Mouse (Mus musculus) embryonic facial prominence, embryonic 15.5 days (tissue): ENCODE measurements at regions not wholly inside any gene's neighbourhood (a gene's known extent, or its start where the extent isn't known, plus 50 kb on each side); places are given as distances from the start of the nearest gene placed in this dataset.

ENCODE experiments used
- ATAC-seq: fragments of 200-750 bp; cut with Nextera tagmentation; 2 replicates; pipeline ENCODE4 v1.8.0; 2017; ENCODE audit warnings: low read depth, moderate TSS enrichment; ENCODE audit not compliant: insufficient number of reproducible peaks, low FRiP score, low TSS enrichment
- H3K27ac ChIP-seq: fragments of 300-500 bp; sonication (generic); replicated peaks from 2 replicates; pipeline ENCODE4 v1.5.1; 2015; ENCODE audit warnings: mild to moderate bottlenecking, inconsistent platforms
- H3K27me3 ChIP-seq: fragments of 300-500 bp; sonication (generic); 2 replicates; pipeline ENCODE4 v1.6.1; 2015; ENCODE audit warnings: inconsistent platforms
- H3K36me3 ChIP-seq: fragments of 300-500 bp; sonication (generic); 2 replicates; pipeline ENCODE4 v1.6.1; 2015; ENCODE audit warnings: mild to moderate bottlenecking, inconsistent platforms
- H3K4me1 ChIP-seq: fragments of 300-500 bp; sonication (generic); 2 replicates; pipeline ENCODE4 v1.6.1; 2015; ENCODE audit warnings: inconsistent platforms
- H3K4me2 ChIP-seq: fragments of 300-500 bp; sonication (generic); replicated peaks from 2 replicates; pipeline ENCODE4 v1.6.1; 2015; ENCODE audit warnings: mild to moderate bottlenecking, inconsistent platforms
- H3K4me3 ChIP-seq: fragments of 300-500 bp; sonication (generic); replicated peaks from 2 replicates; pipeline ENCODE4 v1.5.1; 2015; ENCODE audit warnings: mild to moderate bottlenecking, inconsistent platforms
- H3K9ac ChIP-seq: fragments of 300-500 bp; sonication (generic); 2 replicates; pipeline ENCODE4 v1.6.1; 2015; ENCODE audit warnings: inconsistent platforms
- H3K9me3 ChIP-seq: fragments of 300-500 bp; sonication (generic); replicated peaks from 2 replicates; pipeline ENCODE4 v1.6.1; 2016; ENCODE audit warnings: inconsistent platforms
- WGBS: fragments of 180-500 bp; shearing (Covaris S2); methylation state at CpG from one replicate; pipeline ENCODE4 v1.1.7; 2015; 5-methylcytosine and 5-hydroxymethylcytosine counted together

DNA sequence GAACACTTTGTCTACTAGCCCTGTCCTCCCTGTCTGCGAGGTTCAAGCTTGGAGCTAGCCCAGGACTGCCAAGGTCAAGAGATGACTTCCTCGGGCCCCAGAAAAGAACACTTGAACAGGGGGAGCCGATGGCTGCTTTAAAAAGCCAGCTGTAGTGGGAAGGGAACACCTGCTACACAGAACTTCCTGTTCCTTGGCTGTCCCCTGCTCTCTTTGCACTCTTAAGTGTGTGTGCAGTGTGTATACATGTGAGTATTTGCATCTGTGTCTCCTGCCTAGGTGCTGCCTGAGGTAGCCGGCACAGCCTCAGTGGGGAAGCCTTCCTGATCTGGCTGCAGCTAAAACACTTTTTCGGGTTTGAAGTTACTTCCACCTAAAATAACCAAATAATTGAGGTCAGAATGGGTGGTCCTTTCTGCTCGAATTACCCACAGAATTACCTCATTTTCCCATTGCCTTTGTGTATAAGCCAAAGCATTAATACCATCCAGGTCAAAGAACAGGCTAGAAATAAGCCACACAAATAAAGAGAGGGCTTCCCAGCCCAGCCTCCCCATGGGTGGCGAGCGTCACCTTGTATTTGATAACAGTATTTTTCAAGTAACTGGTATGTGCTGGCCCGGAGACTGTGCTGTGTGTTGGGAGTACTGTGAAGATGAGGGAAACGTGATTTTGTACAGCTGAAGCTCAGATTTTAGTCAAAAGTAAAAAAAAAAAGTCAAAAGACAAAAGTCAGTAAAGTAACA lies 84.2 kb upstream of the Lclat1 start:
- Histone ChIP-seq H3K27me3 (no peaks in the 10 kb centered on the region), H3K9me3 (no peaks in the 10 kb centered on the region), H3K4me2 (no peak overlapping the region), H3K4me3 (no peak overlapping the region), H3K27ac (no peak overlapping the region), H3K9ac (no peak overlapping the region), H3K4me1 (peaks cover 6% of the 10 kb centered on the region), H3K36me3 (no peaks in the 10 kb centered on the region)
- 53% methylated on average over 10 of the region's 10 CpGs for WGBS
- no peak for ATAC-seq

DNA sequence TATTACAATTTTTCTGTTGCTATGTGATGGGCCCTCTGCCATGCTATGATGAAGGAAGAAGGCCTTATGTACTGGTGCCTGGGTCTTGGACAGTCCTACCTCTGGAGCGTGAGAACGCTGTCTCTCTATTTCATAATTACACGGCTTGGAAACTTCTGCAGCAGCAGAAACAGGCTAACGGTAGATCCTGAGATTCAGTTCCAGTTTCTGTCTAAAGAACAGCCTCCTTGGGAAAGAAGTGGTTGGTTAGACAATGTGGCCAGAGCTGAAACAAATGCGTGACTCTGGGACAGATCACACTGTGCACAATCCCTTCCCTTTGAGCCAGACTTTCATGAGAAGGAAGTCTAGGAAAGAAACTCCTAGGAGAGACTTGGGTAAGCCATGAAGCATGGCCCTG lies 80.7 kb upstream of the Lclat1 start:
- Histone ChIP-seq H3K9ac (no peak overlapping the region), H3K4me1 (peaks cover 6% of the 10 kb centered on the region), H3K27me3 (no peaks in the 10 kb centered on the region), H3K4me2 (no peak overlapping the region), H3K4me3 (no peak overlapping the region), H3K36me3 (no peaks in the 10 kb centered on the region), H3K27ac (no peak overlapping the region), H3K9me3 (no peaks in the 10 kb centered on the region)
- no peak for ATAC-seq
- 89% methylated on average over 5 of the region's 5 CpGs for WGBS

DNA sequence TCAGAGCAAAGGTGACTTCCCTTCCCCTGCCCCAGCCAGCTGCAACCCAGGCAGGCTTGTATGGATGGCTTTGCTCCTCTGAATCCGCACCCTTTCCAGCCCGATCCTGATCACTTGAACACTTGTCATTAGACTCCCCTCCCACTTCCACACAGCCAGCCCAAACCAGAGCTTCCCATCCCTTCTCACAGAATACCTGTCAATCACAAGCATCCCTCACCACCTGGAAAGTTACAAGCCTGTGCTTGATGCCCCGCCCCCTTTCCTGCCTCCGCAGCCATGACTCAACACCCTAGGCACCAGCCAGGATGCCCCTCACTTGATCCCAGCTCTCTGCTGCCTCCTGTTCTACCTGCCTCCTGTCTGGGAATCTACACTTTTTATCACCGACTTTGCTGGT lies 76.0 kb upstream of the Lclat1 start:
- 47% methylated on average over 5 of the region's 5 CpGs for WGBS
- ATAC-seq = no peak
- H3K9me3 ChIP-seq = no peaks in the 10 kb centered on the region
- no peak overlapping the region for H3K9ac ChIP-seq
- no peak overlapping the region for H3K4me2 ChIP-seq
- H3K27me3 ChIP-seq = no peaks in the 10 kb centered on the region
- no peak overlapping the region for H3K4me3 ChIP-seq
- H3K36me3 ChIP-seq = no peaks in the 10 kb centered on the region
- H3K4me1 ChIP-seq = peaks cover 23% of the 10 kb centered on the region
- H3K27ac ChIP-seq = no peak overlapping the region

DNA sequence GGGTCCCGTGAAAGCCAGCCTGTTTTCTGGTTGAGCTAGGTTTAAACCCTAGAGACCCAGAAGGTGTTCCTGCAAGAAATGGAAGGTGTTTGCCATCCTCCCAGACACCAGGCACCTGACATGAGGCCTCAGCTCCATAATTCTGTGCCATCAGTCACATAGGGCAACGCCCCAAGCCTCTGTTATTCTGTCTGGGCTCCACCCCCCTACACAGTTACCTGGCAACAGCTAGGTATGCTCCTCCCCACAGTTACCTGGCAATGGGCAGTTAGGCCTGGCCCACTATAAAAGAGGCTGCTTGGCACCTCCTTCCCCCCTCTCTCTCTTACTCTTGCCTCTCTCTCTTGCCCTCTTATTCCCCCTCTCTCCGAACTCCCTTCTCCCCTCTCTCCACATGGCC lies 75.5 kb upstream of the Lclat1 start:
- WGBS = 77% methylated on average over 3 of the region's 3 CpGs
- no peak for ATAC-seq
- H3K27ac ChIP-seq = no peak overlapping the region
- no peaks in the 10 kb centered on the region for H3K36me3 ChIP-seq
- H3K4me1 ChIP-seq = peaks cover 28% of the 10 kb centered on the region
- H3K27me3 ChIP-seq = no peaks in the 10 kb centered on the region
- H3K9ac ChIP-seq = no peak overlapping the region
- no peak overlapping the region for H3K4me2 ChIP-seq
- H3K9me3 ChIP-seq = no peaks in the 10 kb centered on the region
- H3K4me3 ChIP-seq = no peak overlapping the region

DNA sequence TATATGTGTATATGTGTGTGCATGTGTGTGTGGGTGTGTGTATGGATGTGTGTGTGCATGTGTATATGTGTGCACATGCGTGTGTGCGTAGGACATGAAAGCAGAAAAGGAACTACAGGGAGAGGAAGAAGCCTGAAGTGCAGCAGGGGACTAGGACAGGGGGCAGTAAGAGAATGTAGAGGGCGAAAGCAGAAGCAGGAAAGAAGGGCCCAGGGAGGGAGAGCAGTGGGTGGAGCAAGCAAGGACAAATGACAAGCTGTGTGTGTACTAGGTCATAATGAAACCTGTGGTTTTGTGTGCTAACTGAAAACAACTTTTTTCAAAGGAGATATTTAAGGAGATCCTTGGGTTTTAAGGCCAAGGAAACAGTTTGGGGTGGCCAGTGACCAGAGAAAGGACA lies 73.4 kb upstream of the Lclat1 start:
- Histone ChIP-seq H3K4me3 (no peak overlapping the region), H3K4me1 (peaks cover 29% of the 10 kb centered on the region), H3K36me3 (no peaks in the 10 kb centered on the region), H3K27ac (no peak overlapping the region), H3K9me3 (no peaks in the 10 kb centered on the region), H3K27me3 (no peaks in the 10 kb centered on the region), H3K4me2 (no peak overlapping the region), H3K9ac (no peak overlapping the region)
- ATAC-seq = no peak
- 88% methylated on average over 3 of the region's 3 CpGs for WGBS

DNA sequence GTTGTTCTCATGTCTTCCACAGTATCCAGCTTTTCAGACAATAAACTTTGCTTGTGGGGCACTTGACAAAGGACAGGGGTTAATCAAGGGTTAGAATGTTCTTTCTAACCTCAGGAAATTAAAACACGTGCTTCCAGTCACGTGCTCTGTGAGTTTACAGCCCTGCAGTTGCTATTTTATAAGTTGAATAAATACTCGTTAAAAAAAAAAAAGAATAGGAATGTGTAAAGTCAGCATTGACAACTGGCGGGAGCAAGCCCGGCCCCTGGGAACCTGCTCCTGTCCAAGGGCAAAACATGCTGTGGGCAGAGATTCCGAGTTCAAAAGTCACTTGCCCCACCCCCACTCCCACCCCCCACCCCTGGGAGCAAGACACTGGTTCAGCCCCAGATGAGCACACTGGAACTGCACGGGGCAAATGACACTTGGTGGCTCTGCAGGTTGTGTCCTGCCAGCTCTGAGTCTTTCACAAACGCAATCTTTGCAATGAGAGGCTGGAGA lies 72.8 kb upstream of the Lclat1 start:
- peaks cover 29% of the 10 kb centered on the region for H3K4me1 ChIP-seq
- no peaks in the 10 kb centered on the region for H3K9me3 ChIP-seq
- ATAC-seq = no peak
- no peaks in the 10 kb centered on the region for H3K27me3 ChIP-seq
- no peak overlapping the region for H3K9ac ChIP-seq
- H3K36me3 ChIP-seq = no peaks in the 10 kb centered on the region
- 34% methylated on average over 8 of the region's 8 CpGs for WGBS
- H3K4me2 ChIP-seq = no peak overlapping the region
- H3K27ac ChIP-seq = no peak overlapping the region
- no peak overlapping the region for H3K4me3 ChIP-seq

DNA sequence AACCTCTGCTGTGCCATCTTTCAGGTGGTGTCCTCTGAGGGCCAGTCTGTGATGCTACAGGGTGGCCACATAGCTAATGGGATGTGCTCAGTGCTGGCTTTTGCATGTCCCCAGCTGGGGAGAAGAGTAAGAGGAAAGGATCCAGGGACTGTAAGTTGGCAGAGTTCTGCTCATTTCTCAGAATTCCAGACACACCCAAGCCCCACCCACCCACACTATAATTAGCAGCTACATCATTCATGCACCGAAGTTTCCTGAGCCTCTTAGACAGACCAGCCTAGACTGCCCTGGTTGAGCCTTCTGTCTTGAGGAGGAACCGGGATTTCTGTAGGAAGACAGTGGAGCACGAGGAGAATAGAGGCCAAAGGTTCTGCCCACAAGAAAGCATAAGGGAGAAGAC lies 70.9 kb upstream of the Lclat1 start:
- WGBS = 29% methylated on average over 3 of the region's 3 CpGs
- peak; percentile 68; the same call in 1 of the 2 replicates for ATAC-seq
- H3K9ac ChIP-seq = no peak overlapping the region

DNA sequence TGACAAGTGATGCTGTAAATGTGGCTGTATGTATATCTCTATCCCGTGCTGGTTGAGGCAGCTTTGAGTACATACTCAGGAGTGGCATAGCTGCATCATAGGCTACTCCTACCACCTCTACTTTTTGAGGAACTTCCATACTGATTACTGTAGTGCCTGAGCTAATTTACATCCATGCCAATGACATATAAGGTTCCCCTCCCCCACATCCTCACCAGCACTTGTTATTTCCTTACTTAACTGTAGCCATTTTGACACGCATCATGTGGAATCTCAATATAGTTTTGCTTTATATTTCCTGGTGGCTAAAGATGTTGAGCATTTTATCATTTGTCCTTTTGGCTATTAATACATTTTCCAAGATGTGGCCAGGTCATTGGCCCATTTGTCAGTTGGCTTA lies 69.2 kb upstream of the Lclat1 start:
- Histone ChIP-seq H3K27ac (no peak overlapping the region), H3K9me3 (no peaks in the 10 kb centered on the region), H3K4me1 (peaks cover 29% of the 10 kb centered on the region), H3K9ac (no peak overlapping the region), H3K4me3 (no peak overlapping the region), H3K36me3 (no peaks in the 10 kb centered on the region), H3K4me2 (no peak overlapping the region), H3K27me3 (no peaks in the 10 kb centered on the region)
- no peak for ATAC-seq
- WGBS = 86% methylated on average over 2 of the region's 2 CpGs

More for the DNA sequence above, 70.9 kb upstream of the Lclat1 start:
- H3K4me3 ChIP-seq = no peak overlapping the region
- no peaks in the 10 kb centered on the region for H3K9me3 ChIP-seq
- H3K27me3 ChIP-seq = no peaks in the 10 kb centered on the region
- peaks cover 29% of the 10 kb centered on the region for H3K4me1 ChIP-seq
- no peaks in the 10 kb centered on the region for H3K36me3 ChIP-seq
- H3K4me2 ChIP-seq = no peak overlapping the region
- peak overlapping the region; percentile 40; the same call in 1 of the 2 replicates for H3K27ac ChIP-seq

DNA sequence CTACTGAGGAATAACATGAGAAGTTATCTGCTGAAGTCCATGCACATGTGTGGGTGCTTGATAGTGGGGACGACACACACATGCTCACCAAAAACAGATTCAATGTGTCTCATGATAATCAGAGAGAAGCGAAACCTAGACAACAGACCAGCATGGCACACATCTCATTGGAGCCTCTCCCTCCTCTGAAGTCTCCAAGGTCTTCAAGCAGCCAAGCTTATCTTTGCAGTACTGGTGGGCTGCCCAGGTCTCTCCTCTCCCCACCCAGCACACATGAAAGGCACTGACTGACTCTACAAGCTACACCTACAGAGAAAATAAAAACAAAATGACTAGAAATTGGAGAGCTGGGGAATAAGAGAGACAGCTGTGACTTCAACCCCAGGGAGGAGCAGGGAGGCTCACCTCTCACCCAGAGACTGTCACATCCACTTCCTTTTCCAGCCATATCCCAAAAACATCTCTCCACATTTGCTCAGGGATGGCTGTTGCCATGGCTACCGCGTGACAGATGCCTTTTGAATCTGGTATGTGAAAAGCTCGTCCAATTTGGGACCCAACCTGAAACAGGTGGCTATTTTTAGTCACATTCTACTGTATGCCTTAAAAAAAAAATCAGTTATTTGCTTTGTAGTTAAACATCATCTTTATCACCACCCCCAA lies 62.7 kb upstream of the Lclat1 start:
- Histone ChIP-seq H3K27me3 (no peaks in the 10 kb centered on the region), H3K27ac (no peak overlapping the region), H3K9me3 (no peaks in the 10 kb centered on the region), H3K9ac (no peak overlapping the region), H3K4me1 (no peaks in the 10 kb centered on the region), H3K4me2 (no peak overlapping the region), H3K4me3 (no peak overlapping the region), H3K36me3 (no peaks in the 10 kb centered on the region)
- no peak for ATAC-seq
- WGBS = 78% methylated on average over 5 of the region's 5 CpGs

DNA sequence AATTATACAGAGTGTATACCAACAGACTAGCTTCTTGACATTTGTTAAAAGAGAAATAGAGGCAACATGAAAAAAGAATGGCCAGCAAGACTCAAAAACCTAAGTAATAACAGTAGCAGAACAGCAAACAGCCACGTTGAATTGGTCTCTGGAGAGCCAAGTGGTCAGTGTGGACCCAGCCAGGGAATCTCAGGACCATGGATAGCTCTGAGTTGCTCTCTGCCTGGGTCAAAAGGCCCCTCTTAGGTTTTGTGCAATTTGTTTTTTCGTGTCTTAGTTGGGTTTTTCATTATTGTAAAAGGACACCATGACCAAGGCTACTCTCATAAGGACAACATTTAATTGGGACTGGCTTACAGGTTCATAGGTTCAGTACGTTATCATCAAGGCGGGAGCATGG lies 60.8 kb upstream of the Lclat1 start:
- Histone ChIP-seq H3K4me2 (no peak overlapping the region), H3K27ac (no peak overlapping the region), H3K4me3 (no peak overlapping the region), H3K27me3 (no peaks in the 10 kb centered on the region), H3K9me3 (no peaks in the 10 kb centered on the region), H3K9ac (no peak overlapping the region), H3K36me3 (no peaks in the 10 kb centered on the region), H3K4me1 (no peaks in the 10 kb centered on the region)
- WGBS = 49% methylated on average over 4 of the region's 4 CpGs
- no peak for ATAC-seq

DNA sequence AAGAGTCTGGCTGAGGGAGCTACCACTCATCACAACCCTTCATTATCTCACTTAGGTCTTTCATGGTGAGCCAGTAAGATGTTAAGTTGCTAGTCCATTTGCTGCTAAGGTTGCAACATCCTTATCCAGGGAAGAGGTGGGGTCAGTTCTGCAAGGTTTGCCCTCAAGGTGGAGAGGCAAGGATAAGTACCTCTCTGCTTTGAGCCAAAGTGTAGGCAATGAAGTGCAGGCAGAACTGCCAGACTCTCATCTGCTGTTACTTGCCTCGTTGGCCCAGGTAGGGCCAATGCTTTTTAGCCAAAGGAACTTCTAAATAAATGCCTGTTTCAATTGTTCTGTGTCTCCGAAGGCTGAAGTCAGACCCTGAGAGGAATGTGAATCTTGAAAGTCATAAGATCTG lies 59.6 kb upstream of the Lclat1 start:
- no peaks in the 10 kb centered on the region for H3K27me3 ChIP-seq
- no peaks in the 10 kb centered on the region for H3K4me1 ChIP-seq
- no peak for ATAC-seq
- H3K9me3 ChIP-seq = no peaks in the 10 kb centered on the region
- H3K4me3 ChIP-seq = no peak overlapping the region
- no peak overlapping the region for H3K9ac ChIP-seq
- H3K4me2 ChIP-seq = no peak overlapping the region
- no peak overlapping the region for H3K27ac ChIP-seq
- H3K36me3 ChIP-seq = no peaks in the 10 kb centered on the region
- WGBS = 62% methylated on average over 2 of the region's 2 CpGs

DNA sequence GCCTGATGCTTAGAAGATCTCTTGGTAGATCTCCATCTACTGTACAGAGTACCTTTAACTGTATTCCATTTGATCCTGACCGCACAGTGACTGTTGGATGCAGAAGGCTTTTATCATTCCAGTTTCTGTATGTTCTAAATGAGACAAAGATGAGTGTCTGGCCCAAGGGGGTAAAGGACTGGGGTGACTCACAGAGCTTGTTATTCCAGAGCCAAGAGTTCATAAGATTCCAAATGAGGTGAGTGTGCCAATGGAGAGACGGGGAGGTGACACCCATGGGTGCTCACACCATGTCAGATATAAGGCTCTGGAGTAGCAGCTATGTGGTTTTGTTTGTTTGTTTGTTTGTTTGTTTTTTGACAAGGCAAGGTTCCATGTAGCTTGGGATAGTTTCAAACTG lies 54.8 kb upstream of the Lclat1 start:
- Histone ChIP-seq H3K9me3 (no peaks in the 10 kb centered on the region), H3K27ac (no peak overlapping the region), H3K4me3 (no peak overlapping the region), H3K27me3 (no peaks in the 10 kb centered on the region), H3K36me3 (no peaks in the 10 kb centered on the region), H3K9ac (no peak overlapping the region), H3K4me1 (peaks cover 3% of the 10 kb centered on the region; the same call in 1 of the 2 replicates), H3K4me2 (no peak overlapping the region)
- WGBS = 77% methylated on average over 2 of the region's 2 CpGs
- no peak for ATAC-seq
